Mouse (Mus musculus) bone marrow, adult 2 months (tissue): ENCODE measurements around the gene Gak. TPM values are rescaled to one million over a fixed set of nuclear protein-coding genes. Genes with fewer than 3 reads are reported as not detected.

Experiments used
- H3K27ac ChIP-seq: fragments of 200-500 bp; 2 replicates; pipeline ENCODE4 v1.5.1; 2012; ENCODE audit warnings: low read depth, mild to moderate bottlenecking, control low read depth, inconsistent platforms, low read length; ENCODE audit not compliant: control insufficient read depth, poor library complexity, insufficient read depth
- H3K4me1 ChIP-seq: fragments of 200-500 bp; 2 replicates; pipeline ENCODE4 v1.6.1; 2011; ENCODE audit warnings: low read length; ENCODE audit not compliant: control insufficient read depth, insufficient read depth
- H3K4me3 ChIP-seq: fragments of 200-500 bp; replicated peaks from 2 replicates; pipeline ENCODE3; 2011; ENCODE audit warnings: mild to moderate bottlenecking, low read depth, low read length, control low read depth; ENCODE audit not compliant: control insufficient read depth
- CTCF ChIP-seq: fragments of 200-500 bp; IDR thresholded peaks from 2 replicates; pipeline ENCODE4 v1.5.1; 2011; ENCODE audit warnings: low read length, control low read depth; ENCODE audit not compliant: control insufficient read depth, insufficient read depth
- POLR2A ChIP-seq: fragments of 200-500 bp; IDR thresholded peaks from 2 replicates; pipeline ENCODE4 v1.6.1; 2011; ENCODE audit warnings: low read depth, mild to moderate bottlenecking, control low read depth, low read length, borderline replicate concordance; ENCODE audit not compliant: control insufficient read depth
- WGBS: fragments of 180-500 bp; shearing (Covaris S2); methylation state at CpG from one replicate; pipeline ENCODE4 v1.1.7; 2018; 5-methylcytosine and 5-hydroxymethylcytosine counted together
- polyA plus RNA-seq: library from polyadenylated mRNA; stranded (reverse); fragments of >200 nt; gene quantifications from 2 replicates; pipeline ENCODE4 v1.2.4, GENCODE M21; 2011; ENCODE audit warnings: low replicate concordance; ENCODE audit not compliant: missing spikeins, insufficient read depth, insufficient read length

Gak gene
- polyA plus RNA-seq, 1 experiment = 52.3 TPM

- WGBS = 75% methylated on average over 2 of the region's 2 CpGs
- TF ChIP-seq POLR2A (no peak), CTCF (no peak)
- no peak overlapping the region for H3K27ac ChIP-seq
- no peak overlapping the region for H3K4me3 ChIP-seq
- H3K4me1 ChIP-seq = no peaks in the 10 kb centered on the region
These were observed 108.5 kb downstream of the Gak start for GRCm38 (mm10) chr5:108521016-108521415.

GRCm38 (mm10) chr5:108520153-108520552 is 109.4 kb downstream of the Gak start:
- no peak for TF ChIP-seq POLR2A
- no peak for TF ChIP-seq CTCF
- H3K27ac ChIP-seq = no peak overlapping the region
- no peak overlapping the region for H3K4me3 ChIP-seq
- 54% methylated on average over 7 of the region's 7 CpGs for WGBS
- H3K4me1 ChIP-seq = no peaks in the 10 kb centered on the region

Other genes starting within 250 kb of the Gak start
- gene Pde6b, start 241.4 kb downstream of the Gak start, polyA plus RNA-seq = not detected in 2 replicates
- gene Atp5k, start 195.3 kb downstream of the Gak start, polyA plus RNA-seq = 313 and 485 TPM in 2 replicates
- gene Mfsd7a, start 180.9 kb downstream of the Gak start, polyA plus RNA-seq = 5.3 and 11.2 TPM in 2 replicates
- 10.1 and 13.7 TPM in 2 replicates for gene Pcgf3, start 168.5 kb downstream of the Gak start, polyA plus RNA-seq
- 3.7 TPM in 1 of 2 replicates, not detected in the other for gene Cplx1, start 79.7 kb downstream of the Gak start, polyA plus RNA-seq
- 2.7 and 7.2 TPM in 2 replicates for gene Tmem175, start within 50 bp of the Gak start, polyA plus RNA-seq
- gene Idua, start 30.6 kb upstream of the Gak start, polyA plus RNA-seq = 4.4 and 12.4 TPM in 2 replicates
- 4.4 and 16.4 TPM in 2 replicates for gene Dgkq, start 39.9 kb upstream of the Gak start, polyA plus RNA-seq
- 1.8 and 2.2 TPM in 2 replicates for gene Slc26a1, start 45.8 kb upstream of the Gak start, polyA plus RNA-seq
- gene Fgfrl1, start 62.6 kb upstream of the Gak start, polyA plus RNA-seq = 6.4 and 8.2 TPM in 2 replicates
- gene Rnf212, start 145.2 kb upstream of the Gak start, polyA plus RNA-seq = 4.6 and 5.6 TPM in 2 replicates
- gene Tmed11, start 165.6 kb upstream of the Gak start, polyA plus RNA-seq = not detected in 2 replicates
- 0.11 TPM in 1 of 2 replicates, not detected in the other for gene Vmn2r8, start 179.1 kb upstream of the Gak start, polyA plus RNA-seq
- not detected in 2 replicates for gene Vmn2r9, start 222.8 kb upstream of the Gak start, polyA plus RNA-seq